Mouse (Mus musculus): ENCODE results near the gene Car9. TPM values are rescaled to one million over a fixed set of nuclear protein-coding genes. Genes with fewer than 3 reads are reported as not detected.
"Not testable (repeated sequence)": the region's sequence is repeated elsewhere in the genome, so short reads cannot be mapped to it uniquely, and the experiment has no call there.

Gene Car9
- polyA plus RNA-seq, 1 experiment: 2.0 TPM

DNA sequence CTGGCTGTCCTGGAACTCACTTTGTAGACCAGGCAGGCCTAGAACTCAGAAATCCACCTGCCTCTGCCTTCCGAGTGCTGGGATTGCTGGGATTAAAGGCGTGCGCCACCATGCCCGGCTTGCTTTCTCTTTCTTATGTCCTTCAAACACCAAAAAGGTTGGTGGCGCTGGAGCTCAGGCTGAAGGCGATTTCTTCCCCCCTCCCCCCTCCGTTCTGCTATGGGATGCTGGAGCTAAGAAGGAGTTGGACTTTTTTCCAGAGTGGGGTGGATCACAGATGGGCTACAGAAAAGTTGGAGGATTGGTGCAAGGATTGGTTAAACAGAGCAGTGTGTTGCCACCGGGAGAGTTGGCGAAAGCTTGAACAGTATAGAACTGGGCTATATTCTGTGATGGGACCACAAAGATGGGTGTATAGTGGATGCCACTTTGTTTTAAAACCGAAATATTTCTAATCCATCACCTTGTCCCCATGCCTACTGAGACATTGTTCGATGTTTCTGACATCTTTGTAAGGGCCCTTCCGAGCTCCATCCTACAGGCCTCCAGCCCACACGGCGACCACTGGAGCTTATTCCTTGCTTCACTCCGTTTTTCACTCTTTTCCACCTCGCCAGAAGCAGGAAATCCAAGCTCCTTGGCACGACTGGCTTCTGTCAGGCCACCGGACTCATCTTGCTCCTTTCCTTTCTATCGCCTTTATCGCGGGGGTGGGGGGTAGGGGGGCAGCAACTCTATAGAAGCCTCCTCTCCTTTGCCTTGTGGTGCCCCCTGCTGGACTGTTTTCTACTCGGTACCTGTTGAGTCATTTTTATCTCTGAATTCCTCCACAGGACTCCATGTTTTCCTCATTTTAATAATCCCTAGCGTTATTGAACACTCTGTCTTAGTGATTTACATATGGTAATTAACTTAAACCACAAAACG, 27.6 kb upstream of the Car9 start:
- Histone ChIP-seq H3K4me1 (ENCODE audit: control insufficient read depth, insufficient read depth, low read length) (no peaks in the 10 kb centered on the region), H3K27ac (ENCODE audit: insufficient read depth, low read length) (no peak overlapping the region), H3K4me3 (ENCODE audit: insufficient read depth, low read length) (no peak overlapping the region)
- TF ChIP-seq CTCF (IDR thresholded peaks at IDR 0.05; ENCODE audit: borderline replicate concordance, insufficient read depth, low read length) (no peak), POLR2A (IDR thresholded peaks at IDR 0.05; ENCODE audit: low read depth, low read length) (no peak)

DNA sequence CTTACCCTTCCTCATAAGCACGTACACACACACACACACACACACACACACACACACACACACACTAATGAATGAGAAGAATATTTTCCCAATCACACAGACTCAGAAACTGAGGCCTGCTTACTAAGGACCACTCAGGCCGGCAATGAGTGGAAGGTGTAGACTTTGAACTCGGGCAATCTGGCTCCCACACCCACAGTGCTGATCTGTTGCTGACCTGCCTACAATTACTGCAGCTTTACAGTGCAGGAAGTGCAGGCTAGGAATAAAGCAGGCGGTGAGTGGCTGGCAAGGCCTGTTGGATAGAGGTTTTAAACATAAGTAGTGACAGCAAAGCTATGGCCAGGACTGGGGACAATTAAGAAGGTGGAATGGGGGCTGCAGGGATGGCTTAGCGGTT, 25.8 kb upstream of the Car9 start:
- H3K4me1 ChIP-seq (ENCODE audit: control insufficient read depth, insufficient read depth, low read length): no peaks in the 10 kb centered on the region
- no peak overlapping the region for H3K4me3 ChIP-seq (ENCODE audit: insufficient read depth, low read length)
- no peak for TF ChIP-seq POLR2A (IDR thresholded peaks at IDR 0.05; ENCODE audit: low read depth, low read length)
- no peak for TF ChIP-seq CTCF (IDR thresholded peaks at IDR 0.05; ENCODE audit: borderline replicate concordance, insufficient read depth, low read length)
- H3K27ac ChIP-seq (ENCODE audit: insufficient read depth, low read length): no peak overlapping the region

DNA sequence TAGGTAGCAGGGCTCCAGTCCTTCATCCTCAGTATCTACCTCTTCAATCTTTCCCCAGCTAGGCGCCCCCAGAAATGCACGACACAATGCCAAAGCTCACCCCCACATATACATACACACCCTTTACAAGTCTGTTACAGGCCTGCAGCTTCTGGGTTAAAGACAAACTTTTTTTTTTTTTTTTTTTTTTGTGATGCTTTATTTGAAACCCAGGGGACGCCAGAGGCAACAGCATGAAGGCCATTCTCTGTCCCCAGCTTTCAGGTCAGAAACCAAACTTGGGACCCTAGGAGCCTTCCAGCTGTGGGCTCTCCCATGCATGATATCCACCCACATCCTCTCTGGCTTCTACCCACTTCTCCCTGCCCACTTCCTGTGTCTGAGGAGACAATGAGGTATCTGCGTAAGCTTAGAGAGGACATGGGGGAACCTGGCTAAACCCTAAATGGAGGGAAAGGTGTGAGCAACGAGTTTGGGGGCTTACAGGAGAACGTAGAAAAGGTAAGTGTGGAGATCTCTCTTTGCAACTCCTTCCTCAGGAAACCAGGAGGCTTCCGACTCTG, 24.8 kb upstream of the Car9 start:
- no peak overlapping the region for H3K27ac ChIP-seq (ENCODE audit: insufficient read depth, low read length)
- H3K4me1 ChIP-seq (ENCODE audit: control insufficient read depth, insufficient read depth, low read length): no peaks in the 10 kb centered on the region
- TF ChIP-seq POLR2A (IDR thresholded peaks at IDR 0.05; ENCODE audit: low read depth, low read length) (no peak), CTCF (IDR thresholded peaks at IDR 0.05; ENCODE audit: borderline replicate concordance, insufficient read depth, low read length) (no peak)
- H3K4me3 ChIP-seq (ENCODE audit: insufficient read depth, low read length): no peak overlapping the region

DNA sequence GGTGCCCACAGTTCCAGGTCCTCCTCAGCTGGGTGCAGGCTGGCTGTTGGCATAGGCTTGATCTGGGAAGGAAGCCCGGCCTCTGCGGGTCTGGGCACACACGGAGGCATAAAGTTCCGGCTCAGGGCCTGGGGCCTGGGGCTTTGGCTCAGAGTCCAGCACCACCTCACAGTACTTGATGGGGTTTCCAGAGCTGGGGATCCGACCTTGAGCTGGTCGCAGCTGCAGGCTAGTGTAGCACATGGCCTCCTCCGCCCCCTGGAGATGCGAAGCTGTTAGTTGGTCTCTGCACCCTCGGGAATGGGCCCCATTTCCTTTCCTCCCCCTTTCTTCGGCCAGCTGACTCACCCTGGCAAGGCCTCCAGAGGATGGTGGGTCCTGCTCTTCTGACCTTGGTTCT, 24.2 kb upstream of the Car9 start:
- Histone ChIP-seq H3K27ac (ENCODE audit: insufficient read depth, low read length) (no peak overlapping the region), H3K4me3 (ENCODE audit: insufficient read depth, low read length) (no peak overlapping the region), H3K4me1 (ENCODE audit: control insufficient read depth, insufficient read depth, low read length) (no peaks in the 10 kb centered on the region)
- no peak for TF ChIP-seq CTCF (IDR thresholded peaks at IDR 0.05; ENCODE audit: borderline replicate concordance, insufficient read depth, low read length)
- TF ChIP-seq POLR2A (IDR thresholded peaks at IDR 0.05; ENCODE audit: low read depth, low read length): no peak

DNA sequence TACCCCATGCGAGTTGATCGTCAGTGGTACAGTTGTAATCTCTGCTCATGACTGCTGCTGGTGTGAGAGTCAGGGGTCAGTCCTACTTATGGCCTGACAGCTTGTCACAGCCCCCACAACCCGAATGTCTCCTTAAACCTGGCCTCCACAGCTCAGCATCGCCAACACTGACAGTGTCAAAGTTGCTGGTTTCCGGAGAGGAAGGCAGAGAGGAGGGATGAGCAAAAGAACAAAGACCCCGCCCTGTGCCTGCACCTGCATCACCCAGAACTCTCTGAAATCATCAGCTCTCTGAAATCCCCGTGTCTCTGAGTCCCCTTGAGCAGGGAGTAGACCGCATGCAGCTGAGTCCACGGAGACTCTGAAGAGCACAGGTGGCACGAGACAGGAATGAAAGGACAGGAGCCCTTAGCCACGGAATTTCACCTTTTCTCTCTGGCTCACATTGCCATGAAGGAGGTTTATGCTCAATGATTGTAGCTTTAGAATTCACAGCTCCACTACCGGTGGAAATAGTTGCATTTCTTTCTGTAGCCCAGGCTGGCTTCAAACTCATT, 23.2 kb upstream of the Car9 start, which contains the start of gene Sit1:
TSS of gene Sit1 (minus strand) at position 200 of the 557 bp plus-strand sequence.
- TF ChIP-seq CTCF (IDR thresholded peaks at IDR 0.05; ENCODE audit: borderline replicate concordance, insufficient read depth, low read length) (no peak), POLR2A (IDR thresholded peaks at IDR 0.05; ENCODE audit: low read depth, low read length) (no peak)
- H3K27ac ChIP-seq (ENCODE audit: insufficient read depth, low read length): no peak within 1 kb of the TSS
- H3K4me3 ChIP-seq (ENCODE audit: insufficient read depth, low read length): no peak within 1 kb of the TSS
- no peaks in the 10 kb centered on the region for H3K4me1 ChIP-seq (ENCODE audit: control insufficient read depth, insufficient read depth, low read length)

DNA sequence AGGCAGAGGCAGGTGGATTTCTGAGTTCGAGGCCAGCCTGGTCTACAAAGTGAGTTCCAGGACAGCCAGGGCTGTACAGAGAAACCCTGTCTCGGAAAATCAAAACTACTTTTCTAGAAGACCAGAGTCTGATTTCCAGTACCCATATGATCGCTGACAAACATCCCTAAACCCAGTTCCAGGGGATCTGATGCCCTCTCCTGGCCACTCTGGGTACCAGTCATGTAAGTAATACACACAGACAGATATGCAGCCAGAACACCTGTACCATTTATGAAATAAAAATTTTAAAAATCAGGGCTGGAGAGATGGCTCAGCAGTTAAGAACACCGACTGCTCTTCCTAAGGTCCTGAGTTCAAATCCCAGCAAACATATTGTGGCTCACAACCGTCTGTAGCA, 21.1 kb upstream of the Car9 start:
- not testable (repeated sequence) for H3K27ac ChIP-seq (ENCODE audit: insufficient read depth, low read length); H3K4me1 ChIP-seq (ENCODE audit: control insufficient read depth, insufficient read depth, low read length); H3K4me3 ChIP-seq (ENCODE audit: insufficient read depth, low read length)

DNA sequence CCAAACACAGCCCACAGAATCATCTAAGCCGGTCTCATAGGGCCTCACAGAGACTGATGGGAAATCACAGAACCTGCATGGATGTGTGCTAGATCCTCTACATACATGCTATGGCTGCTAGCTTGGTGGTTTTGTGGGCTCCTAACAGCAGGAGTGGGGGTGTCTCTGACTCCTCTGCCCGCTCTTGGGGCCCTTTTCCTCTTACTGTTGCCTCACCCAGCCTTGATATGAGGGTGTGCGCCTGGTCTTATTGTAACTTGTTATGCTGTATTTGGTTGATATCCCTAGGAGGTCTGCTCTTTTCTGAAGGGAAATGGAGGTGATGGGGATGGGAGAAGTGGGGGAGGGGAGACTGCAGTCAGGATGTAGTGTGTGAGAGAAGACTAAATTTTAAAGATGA, 17.2 kb upstream of the Car9 start:
- no peak overlapping the region for H3K27ac ChIP-seq (ENCODE audit: insufficient read depth, low read length)
- no peaks in the 10 kb centered on the region for H3K4me1 ChIP-seq (ENCODE audit: control insufficient read depth, insufficient read depth, low read length)
- H3K4me3 ChIP-seq (ENCODE audit: insufficient read depth, low read length): no peak overlapping the region
- TF ChIP-seq POLR2A (IDR thresholded peaks at IDR 0.05; ENCODE audit: low read depth, low read length) (no peak), CTCF (IDR thresholded peaks at IDR 0.05; ENCODE audit: borderline replicate concordance, insufficient read depth, low read length) (no peak)

DNA sequence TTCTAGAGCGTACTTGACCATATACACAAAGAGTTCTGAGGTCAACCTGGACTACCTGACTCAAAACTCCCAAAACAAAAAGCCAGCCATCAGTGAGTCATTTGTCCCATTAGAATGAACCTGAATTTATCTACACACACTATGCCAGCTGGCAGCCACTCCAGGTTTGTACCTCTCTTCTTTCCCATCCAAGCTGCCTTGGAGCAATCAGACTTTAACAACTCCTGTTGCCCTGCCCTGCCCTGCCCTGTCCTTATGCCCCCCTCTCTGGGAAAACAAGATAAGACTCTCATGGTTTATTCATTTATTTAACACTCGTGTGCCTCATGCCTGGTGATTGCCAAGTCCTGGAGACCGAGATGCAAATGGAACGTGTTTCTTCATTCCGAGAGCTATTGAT, 16.0 kb upstream of the Car9 start:
- TF ChIP-seq POLR2A (IDR thresholded peaks at IDR 0.05; ENCODE audit: low read depth, low read length) (no peak), CTCF (IDR thresholded peaks at IDR 0.05; ENCODE audit: borderline replicate concordance, insufficient read depth, low read length) (no peak)

DNA sequence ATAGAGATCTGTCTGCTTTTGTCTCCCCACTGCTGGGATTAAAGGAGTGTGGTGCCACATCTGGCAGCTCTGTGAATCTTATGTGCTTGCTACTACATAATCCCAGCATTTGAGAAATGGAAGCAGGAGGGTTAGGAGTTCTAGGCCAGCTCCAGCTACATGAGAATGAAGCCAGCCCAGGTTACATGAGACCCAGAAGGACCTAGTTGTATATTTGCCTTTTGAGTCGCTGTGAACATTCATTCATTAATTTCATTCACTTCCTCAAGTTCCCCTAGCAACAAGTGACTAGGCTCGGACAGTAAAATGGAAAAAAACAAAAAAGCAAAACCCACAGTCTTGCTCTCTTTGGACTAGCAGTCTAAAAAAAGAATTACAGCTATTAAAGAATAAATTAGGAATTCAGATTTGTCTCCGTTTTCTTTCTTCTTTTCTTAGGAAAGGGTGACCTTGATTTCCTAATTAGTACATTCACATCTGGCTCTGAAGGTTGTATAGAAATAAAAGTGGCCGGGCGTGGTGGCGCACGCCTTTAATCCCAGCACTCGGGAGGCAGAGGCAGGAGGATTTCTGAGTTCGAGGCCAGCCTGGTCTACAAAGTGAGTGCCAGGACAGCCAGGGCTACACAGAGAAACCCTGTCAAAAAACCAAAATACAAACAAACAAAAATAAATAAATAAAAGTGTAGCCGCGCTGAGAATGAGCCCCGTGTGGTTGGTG, 14.5 kb upstream of the Car9 start:
- Histone ChIP-seq H3K4me1 (ENCODE audit: control insufficient read depth, insufficient read depth, low read length) (0 out of 2 replicates have a peak, but pooled peaks cover 5% of the 10 kb centered on the region), H3K4me3 (ENCODE audit: insufficient read depth, low read length) (no peak overlapping the region), H3K27ac (ENCODE audit: insufficient read depth, low read length) (no peak overlapping the region)
- TF ChIP-seq POLR2A (IDR thresholded peaks at IDR 0.05; ENCODE audit: low read depth, low read length) (no peak), CTCF (IDR thresholded peaks at IDR 0.05; ENCODE audit: borderline replicate concordance, insufficient read depth, low read length) (no peak)

More for the DNA sequence above, 16.0 kb upstream of the Car9 start:
- no peak overlapping the region for H3K4me3 ChIP-seq (ENCODE audit: insufficient read depth, low read length)
- no peak overlapping the region for H3K27ac ChIP-seq (ENCODE audit: insufficient read depth, low read length)
- H3K4me1 ChIP-seq (ENCODE audit: control insufficient read depth, insufficient read depth, low read length): 0 out of 2 replicates have a peak, but pooled peaks cover 5% of the 10 kb centered on the region
